Mouse (Mus musculus) neural tube, embryonic 11.5 days (tissue): ENCODE results near the gene Samt3. TPM values are rescaled to one million over a fixed set of nuclear protein-coding genes. Genes with fewer than 3 reads are reported as not detected.

Experiments
- ATAC-seq: fragments of 200-750 bp; cut with Nextera tagmentation; 2 replicates; pipeline ENCODE4 v1.8.0; 2017; ENCODE audit warnings: moderate number of reproducible peaks, mild to moderate bottlenecking, moderate TSS enrichment, moderate library complexity; ENCODE audit not compliant: insufficient read depth, low FRiP score, low TSS enrichment
- DNase-seq: peaks from one replicate; pipeline ENCODE4 v3.0.0-alpha.2; 2015; ENCODE audit warnings: low spot score
- H3K27ac ChIP-seq: fragments of 300-500 bp; sonication (generic); 2 replicates; pipeline ENCODE4 v1.5.1; 2014; ENCODE audit warnings: low read depth, mild to moderate bottlenecking, low read length
- H3K27me3 ChIP-seq: fragments of 300-500 bp; sonication (generic); 2 replicates; pipeline ENCODE4 v1.6.1; 2014; ENCODE audit warnings: mild to moderate bottlenecking, low read length, mixed read lengths; ENCODE audit not compliant: control insufficient read depth, insufficient read depth
- H3K36me3 ChIP-seq: fragments of 300-500 bp; sonication (generic); 2 replicates; pipeline ENCODE4 v1.6.1; 2014; ENCODE audit warnings: mild to moderate bottlenecking, low read length, moderate library complexity, mixed read lengths; ENCODE audit not compliant: control insufficient read depth, insufficient read depth
- H3K4me1 ChIP-seq: fragments of 300-500 bp; sonication (generic); 2 replicates; pipeline ENCODE4 v1.6.1; 2014; ENCODE audit warnings: low read length, mixed read lengths; ENCODE audit not compliant: control insufficient read depth, insufficient read depth
- H3K4me2 ChIP-seq: fragments of 300-500 bp; sonication (generic); 2 replicates; pipeline ENCODE4 v1.6.1; 2014; ENCODE audit warnings: low read depth, mild to moderate bottlenecking, moderate library complexity
- H3K4me3 ChIP-seq: fragments of 300-500 bp; sonication (generic); 2 replicates; pipeline ENCODE4 v1.5.1; 2014; ENCODE audit warnings: low read depth, low read length
- H3K9ac ChIP-seq: fragments of 300-500 bp; sonication (generic); 2 replicates; pipeline ENCODE4 v1.6.1; 2014; ENCODE audit warnings: mild to moderate bottlenecking, low read length
- H3K9me3 ChIP-seq: fragments of 300-500 bp; sonication (generic); 2 replicates; pipeline ENCODE4 v1.6.1; 2016; ENCODE audit warnings: low read length; ENCODE audit not compliant: control insufficient read depth
- WGBS: fragments of 180-500 bp; shearing (Covaris S2); extraction: QIAGEN DNeasy Blood & Tissue Kit; methylation state at CpG from one replicate; pipeline ENCODE4 v1.1.7; 2014; 5-methylcytosine and 5-hydroxymethylcytosine counted together
- polyA plus RNA-seq: library from polyadenylated mRNA; unstranded; fragments of >200 nt; fragmentation: Nextera tagmentation; extraction: Ambion mirVana; gene quantifications from 2 replicates; pipeline ENCODE4 v1.2.1, GENCODE M21; 2014

Gene Samt3
- not detected in 2 replicates for polyA plus RNA-seq

DNA sequence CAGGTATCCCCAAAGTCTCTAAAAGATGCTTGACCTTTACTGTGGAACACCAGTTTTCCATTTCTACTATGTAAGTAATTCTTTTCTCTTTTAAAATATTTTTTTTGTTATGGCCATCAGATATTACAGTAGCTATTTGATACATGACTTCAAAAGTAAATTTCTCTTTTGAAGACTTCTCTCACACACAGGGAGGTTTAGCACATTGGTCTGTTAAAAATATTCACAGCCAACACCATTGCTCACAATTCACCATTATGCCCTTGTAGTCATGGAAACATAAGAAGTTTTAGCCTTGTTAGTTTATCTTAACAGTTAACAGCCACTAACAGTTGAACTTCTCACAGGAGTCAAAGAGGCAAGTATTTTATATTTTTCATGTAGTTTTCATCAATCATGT is at the start of gene Samt3:
Samt3 (plus strand) TSS at position 301 of the 400 bp plus-strand sequence.
- Histone ChIP-seq H3K9ac (no peak within 1 kb of the TSS), H3K4me1 (no peaks in the 10 kb centered on the region), H3K27ac (no peak within 1 kb of the TSS), H3K36me3 (no peaks in the 10 kb centered on the region), H3K27me3 (no peaks in the 10 kb centered on the region), H3K4me2 (no peak within 1 kb of the TSS), H3K9me3 (no peaks in the 10 kb centered on the region), H3K4me3 (no peak within 1 kb of the TSS)
- DNase-seq: no peak
- no peak for ATAC-seq

GRCm38 (mm10) chrX:86016591-86016990 is 27.4 kb upstream of the Samt3 start:
- no peaks in the 10 kb centered on the region for H3K36me3 ChIP-seq
- H3K4me1 ChIP-seq: no peaks in the 10 kb centered on the region
- WGBS: 50% methylated on average over 1 of the region's 1 CpGs
- H3K9me3 ChIP-seq: no peaks in the 10 kb centered on the region
- DNase-seq (no peak), ATAC-seq (no peak)
- no peak overlapping the region for H3K4me3 ChIP-seq
- H3K27ac ChIP-seq: no peak overlapping the region
- no peak overlapping the region for H3K9ac ChIP-seq
- H3K27me3 ChIP-seq: no peaks in the 10 kb centered on the region
- H3K4me2 ChIP-seq: no peak overlapping the region

DNA sequence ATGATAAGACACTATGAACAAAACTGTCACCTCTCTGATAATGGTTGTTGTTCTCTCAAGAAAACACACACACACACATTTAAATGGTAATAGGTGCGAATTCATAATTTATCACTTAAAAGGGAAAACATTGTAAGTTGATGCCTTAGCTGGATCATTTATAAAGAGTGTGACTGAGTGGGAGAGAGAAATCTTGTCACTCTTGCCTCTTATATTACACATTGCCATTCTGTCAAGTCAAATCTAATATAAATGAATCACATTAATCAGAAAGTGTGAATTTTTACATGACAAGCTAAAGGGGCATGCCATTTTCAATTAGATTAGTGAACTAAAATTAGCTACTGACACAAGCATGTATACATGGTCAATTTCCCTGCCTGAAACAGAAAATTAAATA is 44.7 kb downstream of the Samt3 start:
- WGBS: 79% methylated on average over 1 of the region's 1 CpGs
- no peak overlapping the region for H3K9ac ChIP-seq
- no peak overlapping the region for H3K4me3 ChIP-seq
- no peak for DNase-seq
- no peaks in the 10 kb centered on the region for H3K9me3 ChIP-seq
- no peaks in the 10 kb centered on the region for H3K27me3 ChIP-seq
- no peak overlapping the region for H3K27ac ChIP-seq
- no peaks in the 10 kb centered on the region for H3K4me1 ChIP-seq
- no peak for ATAC-seq
- H3K36me3 ChIP-seq: no peaks in the 10 kb centered on the region
- H3K4me2 ChIP-seq: no peak overlapping the region

Other genes with a start within 250 kb of the Samt3 start
- 0.09 and 0.12 TPM in 2 replicates for gene 5430427O19Rik, start 173.8 kb upstream of the Samt3 start, polyA plus RNA-seq
- gene Nr0b1, start 147.6 kb downstream of the Samt3 start, polyA plus RNA-seq: 0.25 and 1.0 TPM in 2 replicates